Mouse (Mus musculus) urinary bladder, postnatal 0 days (tissue): ENCODE measurements around the gene Vmn1r159. TPM values are rescaled to one million over a fixed set of nuclear protein-coding genes. Genes with fewer than 3 reads are reported as not detected.

Experiments used
- polyA plus RNA-seq: library from polyadenylated mRNA; unstranded; fragments of >200 nt; fragmentation: Nextera tagmentation; extraction: Ambion mirVana; gene quantifications from 2 replicates; pipeline ENCODE4 v1.2.1, GENCODE M21; 2015

Vmn1r159 gene
- polyA plus RNA-seq, result not detected in 2 replicates

DNA sequence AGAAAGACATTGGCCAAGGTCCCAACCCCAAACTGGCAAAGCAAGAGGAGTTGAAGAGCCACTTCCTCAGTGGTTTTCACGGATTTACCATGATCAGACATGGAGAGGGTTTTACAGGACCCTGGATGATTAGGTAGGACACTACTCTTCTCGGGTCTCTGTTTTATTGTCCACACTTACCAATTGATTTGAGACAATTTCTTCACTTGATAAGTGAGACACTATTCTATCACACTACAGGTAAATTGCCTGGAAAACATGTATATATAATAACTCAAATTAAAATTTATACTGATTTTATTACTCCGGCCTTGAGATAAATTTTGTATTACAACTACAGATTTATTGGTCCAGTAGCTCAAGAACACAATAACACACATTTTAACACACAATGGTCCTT, at the start of gene Vmn1r159:
Vmn1r159 (minus strand) TSS at position 101 of the 400 bp plus-strand sequence.

GRCm38 (mm10) chr7:22870924-22871323, 27.5 kb upstream of the Vmn1r159 start, which contains the start of gene Vmn1r160:
Gene Vmn1r160, plus strand, starts transcription at chr7:22871224.

Other genes with a start within 250 kb of the Vmn1r159 start
- not detected in 2 replicates for gene Vmn1r155, start 185.6 kb downstream of the Vmn1r159 start, polyA plus RNA-seq
- not detected in 2 replicates for gene Gm8693, start 151.3 kb downstream of the Vmn1r159 start, polyA plus RNA-seq
- gene Gm4567, start 123.9 kb downstream of the Vmn1r159 start, polyA plus RNA-seq, result not detected in 2 replicates
- not detected in 2 replicates for gene Vmn1r157, start 81.9 kb downstream of the Vmn1r159 start, polyA plus RNA-seq
- gene Vmn1r158, start 52.8 kb downstream of the Vmn1r159 start, polyA plus RNA-seq, result not detected in 2 replicates
- not detected in 2 replicates for gene Vmn1r160, start 27.6 kb upstream of the Vmn1r159 start, polyA plus RNA-seq
- not detected in 2 replicates for gene Gm4214, start 141.1 kb upstream of the Vmn1r159 start, polyA plus RNA-seq
- not detected in 2 replicates for gene Gm4216, start 176.3 kb upstream of the Vmn1r159 start, polyA plus RNA-seq
- gene Vmn1r163, start 211.9 kb upstream of the Vmn1r159 start, polyA plus RNA-seq, result not detected in 2 replicates
- not detected in 2 replicates for gene Gm8720, start 223.9 kb upstream of the Vmn1r159 start, polyA plus RNA-seq